Mouse (Mus musculus) E14TG2a.4 (cell line): Measurements from ENCODE around the gene Prss44.

ENCODE experiments used
- H3K27me3 ChIP-seq: 2 replicates; pipeline ENCODE4 v1.6.1; 2014; ENCODE audit warnings: low read length, control low read depth; ENCODE audit not compliant: insufficient read depth
- H3K36me3 ChIP-seq: 2 replicates; pipeline ENCODE4 v1.6.1; 2014; ENCODE audit warnings: low read length, control low read depth; ENCODE audit not compliant: insufficient read depth
- H3K4me1 ChIP-seq: replicated peaks from 2 replicates; pipeline ENCODE4 v1.6.1; 2014; ENCODE audit warnings: low read depth, low read length, control low read depth
- H3K4me3 ChIP-seq: replicated peaks from 2 replicates; pipeline ENCODE4 v1.5.1; 2014; ENCODE audit warnings: mild to moderate bottlenecking, low read length
- H3K9me3 ChIP-seq: 2 replicates; pipeline ENCODE4 v1.6.1; 2014; ENCODE audit warnings: low read length, control low read depth
- CTCF ChIP-seq: conservative IDR thresholded peaks from 2 replicates; pipeline ENCODE4 v1.5.1; 2014; ENCODE audit warnings: low read length
- NANOG ChIP-seq: IDR thresholded peaks from 2 replicates; pipeline ENCODE4 v1.6.1; 2014; ENCODE audit warnings: borderline replicate concordance, low read length, mixed read lengths
- POU5F1 ChIP-seq: IDR thresholded peaks from 2 replicates; pipeline ENCODE4 v1.6.1; 2014; ENCODE audit warnings: low read length, borderline replicate concordance

Gene Prss44

GRCm38 (mm10) chr9:110871030-110871429 is 57.2 kb downstream of the Prss44 start:
- TF ChIP-seq CTCF (peak; percentile 96), POU5F1 (no peak), NANOG (no peak)

More at GRCm38 (mm10) chr9:110871030-110871429, 57.2 kb downstream of the Prss44 start:
- no peak overlapping the region for H3K4me3 ChIP-seq
- no peaks in the 10 kb centered on the region for H3K9me3 ChIP-seq
- peaks cover 25% of the 10 kb centered on the region for H3K4me1 ChIP-seq
- no peaks in the 10 kb centered on the region for H3K36me3 ChIP-seq
- H3K27me3 ChIP-seq, result peaks cover 26% of the 10 kb centered on the region
